Comparison of ENCODE assay signal across 13 mouse cellular contexts in the genomic region with DNA sequence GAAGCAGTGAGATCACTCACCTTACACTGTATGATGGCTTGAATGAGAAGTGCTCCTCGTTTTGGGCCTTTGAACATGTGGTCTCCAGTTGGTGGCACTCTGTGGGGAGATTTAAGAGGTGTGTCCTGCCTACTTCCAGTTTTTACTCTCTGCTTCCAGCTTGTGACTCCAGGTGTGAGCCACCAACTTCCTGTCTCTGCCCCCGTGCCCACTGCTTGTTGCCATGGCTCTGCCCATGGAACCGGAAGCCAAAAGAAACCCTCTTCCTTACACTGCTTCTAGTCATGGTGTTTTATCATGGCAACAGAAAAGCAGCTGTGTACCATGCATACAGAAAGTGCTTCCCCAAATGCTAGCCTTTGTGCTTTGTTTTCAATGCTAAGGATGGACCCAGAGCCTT.
"Had no signal": no experiment of that assay in that cellular context is flagged by ENCODE, and none has a peak within 500 bp of the region (broad histone marks: within the 10 kb centered on the region; RNA-seq: fewer than 3 reads in every experiment).

No protein-coding gene starts in this region.

- H3K4me3 ChIP-seq: limb, embryonic 15.5 days; liver, embryonic 12.5 days; midbrain, embryonic 12.5 days; neural tube, embryonic 13.5 days had no signal

- H3K36me3 ChIP-seq: limb, embryonic 15.5 days; liver, embryonic 12.5 days; midbrain, embryonic 12.5 days; neural tube, embryonic 13.5 days had no signal

- H3K4me1 ChIP-seq: liver, embryonic 12.5 days had no signal

- H3K27ac ChIP-seq: limb, embryonic 15.5 days; liver, embryonic 12.5 days; midbrain, embryonic 12.5 days; neural tube, embryonic 13.5 days; stomach, postnatal 0 days had no signal

- DNase-seq: kidney, adult 18-20 months; kidney, postnatal 25 days; layer of hippocampus, postnatal 36 days; lung, embryonic 14.5 days; lung, postnatal 10 days; lung, postnatal 4 days; right cerebral cortex, postnatal 14 days had no signal

- H3K4me2 ChIP-seq: limb, embryonic 15.5 days; liver, embryonic 12.5 days; lung, embryonic 14.5 days; midbrain, embryonic 12.5 days; neural tube, embryonic 13.5 days had no signal

- ATAC-seq: liver, embryonic 12.5 days; midbrain, embryonic 16.5 days had no signal

- H3K27me3 ChIP-seq: midbrain, embryonic 12.5 days; neural tube, embryonic 13.5 days had no signal

- H3K9me3 ChIP-seq: limb, embryonic 15.5 days; liver, embryonic 12.5 days; midbrain, embryonic 12.5 days; neural tube, embryonic 13.5 days had no signal

- H3K9ac ChIP-seq: limb, embryonic 15.5 days; liver, embryonic 12.5 days; lung, embryonic 14.5 days; midbrain, embryonic 12.5 days; neural tube, embryonic 13.5 days had no signal
